Mouse (Mus musculus): ENCODE results near the gene Ppp1r15b. TPM values are rescaled to one million over a fixed set of nuclear protein-coding genes. Genes with fewer than 3 reads are reported as not detected.

The Ppp1r15b gene
- total RNA-seq (2023), result 176 and 204 TPM in 2 replicates

GRCm38 (mm10) chr1:133130638-133131560, at the start of gene Ppp1r15b:
Ppp1r15b (plus strand) TSS chr1:133131143.

GRCm38 (mm10) chr1:133163820-133164431, 33.0 kb downstream of the Ppp1r15b start, which contains the start of gene Plekha6:
Plekha6 (plus strand) TSS chr1:133164210.

Other genes with a start within 250 kb of the Ppp1r15b start
- gene Mdm4, start 100.6 kb upstream of the Ppp1r15b start, total RNA-seq (2023), result 129 and 162 TPM in 2 replicates
- gene Pik3c2b, start 85.5 kb upstream of the Ppp1r15b start, total RNA-seq (2023), result 11.0 and 14.8 TPM in 2 replicates
- 2.2 and 7.4 TPM in 2 replicates for gene Plekha6, start 33.1 kb downstream of the Ppp1r15b start, total RNA-seq (2023)
- gene Golt1a, start 178.7 kb downstream of the Ppp1r15b start, total RNA-seq (2023), result not detected in 2 replicates
- not detected in 2 replicates for gene Kiss1, start 190.7 kb downstream of the Ppp1r15b start, total RNA-seq (2023)
- not detected in 2 replicates for gene Ren1, start 219.4 kb downstream of the Ppp1r15b start, total RNA-seq (2023)
- gene Etnk2, start 232.4 kb downstream of the Ppp1r15b start, total RNA-seq (2023), result not detected in 2 replicates